Mouse (Mus musculus) neural tube, embryonic 12.5 days (tissue): ENCODE measurements at regions not wholly inside any gene's neighbourhood (a gene's known extent, or its start where the extent isn't known, plus 50 kb on each side); places are given as distances from the start of the nearest gene placed in this dataset.

Source experiments
- ATAC-seq: fragments of 200-750 bp; cut with Nextera tagmentation; 2 replicates; pipeline ENCODE4 v1.8.0; 2017; ENCODE audit warnings: low read depth, mild to moderate bottlenecking, moderate TSS enrichment, moderate library complexity; ENCODE audit not compliant: low FRiP score
- H3K27ac ChIP-seq: fragments of 300-500 bp; sonication (generic); 2 replicates; pipeline ENCODE4 v1.5.1; 2016
- H3K27me3 ChIP-seq: fragments of 300-500 bp; sonication (generic); replicated peaks from 2 replicates; pipeline ENCODE4 v1.6.1; 2016; ENCODE audit warnings: mild to moderate bottlenecking
- H3K36me3 ChIP-seq: fragments of 300-500 bp; sonication (generic); 2 replicates; pipeline ENCODE4 v1.6.1; 2016; ENCODE audit warnings: mild to moderate bottlenecking
- H3K4me1 ChIP-seq: fragments of 300-500 bp; sonication (generic); 2 replicates; pipeline ENCODE4 v1.6.1; 2016
- H3K4me2 ChIP-seq: fragments of 300-500 bp; sonication (generic); replicated peaks from 2 replicates; pipeline ENCODE4 v1.6.1; 2016; ENCODE audit warnings: mild to moderate bottlenecking
- H3K4me3 ChIP-seq: fragments of 300-500 bp; sonication (generic); 2 replicates; pipeline ENCODE4 v1.5.1; 2016
- H3K9ac ChIP-seq: fragments of 300-500 bp; sonication (generic); 2 replicates; pipeline ENCODE4 v1.6.1; 2016; ENCODE audit warnings: mild to moderate bottlenecking
- H3K9me3 ChIP-seq: fragments of 300-500 bp; sonication (generic); 2 replicates; pipeline ENCODE4 v1.6.1; 2016; ENCODE audit warnings: mild to moderate bottlenecking
- WGBS: fragments of 180-500 bp; shearing (Covaris S2); methylation state at CpG from one replicate; pipeline ENCODE4 v1.1.7; 2016; 5-methylcytosine and 5-hydroxymethylcytosine counted together

GRCm38 (mm10) chr6:41119176-41119575 is 83.9 kb upstream of the 2210010C04Rik start:
- no peak for ATAC-seq
- 84% methylated on average over 2 of the region's 2 CpGs for WGBS

GRCm38 (mm10) chr6:41118201-41118976 is 83.1 kb upstream of the 2210010C04Rik start:
- Histone ChIP-seq H3K27me3 (no peaks in the 10 kb centered on the region), H3K36me3 (no peaks in the 10 kb centered on the region), H3K4me3 (no peak overlapping the region), H3K9ac (no peak overlapping the region), H3K9me3 (no peaks in the 10 kb centered on the region), H3K4me1 (no peaks in the 10 kb centered on the region), H3K27ac (no peak overlapping the region), H3K4me2 (peak overlapping the region; percentile 37)
- 19% methylated on average over 7 of the region's 7 CpGs for WGBS
- ATAC-seq: peak; percentile 82

More at GRCm38 (mm10) chr6:41119176-41119575, 83.9 kb upstream of the 2210010C04Rik start:
- Histone ChIP-seq H3K4me2 (no peak overlapping the region), H3K27me3 (no peaks in the 10 kb centered on the region), H3K4me3 (no peak overlapping the region), H3K27ac (no peak overlapping the region), H3K4me1 (no peaks in the 10 kb centered on the region), H3K9me3 (no peaks in the 10 kb centered on the region), H3K36me3 (no peaks in the 10 kb centered on the region), H3K9ac (no peak overlapping the region)

- no peak for ATAC-seq
- Histone ChIP-seq H3K9me3 (no peaks in the 10 kb centered on the region), H3K4me3 (no peak overlapping the region), H3K27ac (no peak overlapping the region), H3K9ac (no peak overlapping the region), H3K4me2 (no peak overlapping the region), H3K27me3 (no peaks in the 10 kb centered on the region), H3K36me3 (no peaks in the 10 kb centered on the region), H3K4me1 (no peaks in the 10 kb centered on the region)
- 73% methylated on average over 1 of the region's 1 CpGs for WGBS
Observed at GRCm38 (mm10) chr6:41113943-41114342, 78.6 kb upstream of the 2210010C04Rik start.

GRCm38 (mm10) chr6:41112861-41113610 is 77.7 kb upstream of the 2210010C04Rik start:
- Histone ChIP-seq H3K9ac (no peak overlapping the region), H3K9me3 (no peaks in the 10 kb centered on the region), H3K4me3 (no peak overlapping the region), H3K27ac (no peak overlapping the region), H3K36me3 (no peaks in the 10 kb centered on the region), H3K4me1 (no peaks in the 10 kb centered on the region), H3K27me3 (no peaks in the 10 kb centered on the region), H3K4me2 (no peak overlapping the region)
- ATAC-seq: 0 out of 2 replicates have a peak, but pooled peaks have one; percentile 33
- 44% methylated on average over 7 of the region's 7 CpGs for WGBS

- no peak overlapping the region for H3K4me3 ChIP-seq
- H3K4me2 ChIP-seq: no peak overlapping the region
- ATAC-seq: no peak
- H3K36me3 ChIP-seq: no peaks in the 10 kb centered on the region
- no peak overlapping the region for H3K27ac ChIP-seq
- H3K4me1 ChIP-seq: no peaks in the 10 kb centered on the region
- no peaks in the 10 kb centered on the region for H3K9me3 ChIP-seq
- no peak overlapping the region for H3K9ac ChIP-seq
- H3K27me3 ChIP-seq: no peaks in the 10 kb centered on the region
Observed at GRCm38 (mm10) chr6:41111829-41112228, 76.5 kb upstream of the 2210010C04Rik start.

- Histone ChIP-seq H3K36me3 (no peaks in the 10 kb centered on the region), H3K4me3 (no peak overlapping the region), H3K4me2 (no peak overlapping the region), H3K9ac (no peak overlapping the region), H3K27ac (no peak overlapping the region), H3K9me3 (no peaks in the 10 kb centered on the region), H3K4me1 (no peaks in the 10 kb centered on the region), H3K27me3 (no peaks in the 10 kb centered on the region)
- 80% methylated on average over 1 of the region's 1 CpGs for WGBS
- ATAC-seq: no peak
Observed at GRCm38 (mm10) chr6:41108897-41109296, 73.6 kb upstream of the 2210010C04Rik start.

GRCm38 (mm10) chr6:41103689-41104400 is 68.5 kb upstream of the 2210010C04Rik start:
- no peak overlapping the region for H3K4me3 ChIP-seq
- H3K4me1 ChIP-seq: no peaks in the 10 kb centered on the region
- no peak overlapping the region for H3K9ac ChIP-seq
- no peaks in the 10 kb centered on the region for H3K36me3 ChIP-seq
- no peak overlapping the region for H3K4me2 ChIP-seq
- 86% methylated on average over 6 of the region's 6 CpGs for WGBS
- H3K9me3 ChIP-seq: no peaks in the 10 kb centered on the region
- no peaks in the 10 kb centered on the region for H3K27me3 ChIP-seq
- H3K27ac ChIP-seq: no peak overlapping the region
- ATAC-seq: no peak

GRCm38 (mm10) chr6:41101997-41102396 is 66.7 kb upstream of the 2210010C04Rik start:
- H3K4me1 ChIP-seq: no peaks in the 10 kb centered on the region
- no peaks in the 10 kb centered on the region for H3K36me3 ChIP-seq
- no peaks in the 10 kb centered on the region for H3K9me3 ChIP-seq
- H3K27me3 ChIP-seq: no peaks in the 10 kb centered on the region
- H3K27ac ChIP-seq: no peak overlapping the region
- no peak overlapping the region for H3K9ac ChIP-seq
- WGBS: 87% methylated on average over 2 of the region's 2 CpGs
- no peak for ATAC-seq
- no peak overlapping the region for H3K4me3 ChIP-seq
- no peak overlapping the region for H3K4me2 ChIP-seq

- Histone ChIP-seq H3K27ac (no peak overlapping the region), H3K4me2 (no peak overlapping the region)
- WGBS: 94% methylated on average over 2 of the region's 2 CpGs
Observed at GRCm38 (mm10) chr6:41100258-41100657, 64.9 kb upstream of the 2210010C04Rik start.

GRCm38 (mm10) chr6:41091177-41091829 is 56.0 kb upstream of the 2210010C04Rik start:
- Histone ChIP-seq H3K9me3 (no peaks in the 10 kb centered on the region), H3K4me3 (no peak overlapping the region), H3K4me2 (no peak overlapping the region), H3K9ac (no peak overlapping the region), H3K4me1 (no peaks in the 10 kb centered on the region), H3K27me3 (no peaks in the 10 kb centered on the region), H3K27ac (no peak overlapping the region), H3K36me3 (no peaks in the 10 kb centered on the region)
- ATAC-seq: peak; percentile 58
- WGBS: 54% methylated on average over 4 of the region's 4 CpGs

More at GRCm38 (mm10) chr6:41100258-41100657, 64.9 kb upstream of the 2210010C04Rik start:
- Histone ChIP-seq H3K9me3 (no peaks in the 10 kb centered on the region), H3K4me3 (no peak overlapping the region), H3K9ac (no peak overlapping the region), H3K36me3 (no peaks in the 10 kb centered on the region), H3K4me1 (no peaks in the 10 kb centered on the region), H3K27me3 (no peaks in the 10 kb centered on the region)
- ATAC-seq: no peak
